Mouse (Mus musculus) heart, embryonic 11.5 days (tissue): ENCODE data around the gene Neb. TPM values are rescaled to one million over a fixed set of nuclear protein-coding genes. Genes with fewer than 3 reads are reported as not detected.
"Not testable (repeated sequence)": the region's sequence is repeated elsewhere in the genome, so short reads cannot be mapped to it uniquely, and the experiment has no call there.

ENCODE experiments used
- ATAC-seq: fragments of 200-750 bp; cut with Nextera tagmentation; replicated peaks from 2 replicates; pipeline ENCODE4 v1.8.0; 2017; ENCODE audit warnings: moderate library complexity; ENCODE audit not compliant: insufficient number of reproducible peaks, low FRiP score, low TSS enrichment
- H3K27ac ChIP-seq: fragments of 300-500 bp; sonication (generic); 2 replicates; pipeline ENCODE4 v1.5.1; 2014; ENCODE audit warnings: mild to moderate bottlenecking, low read depth, low read length
- H3K27me3 ChIP-seq: fragments of 300-500 bp; sonication (generic); 2 replicates; pipeline ENCODE4 v1.6.1; 2014; ENCODE audit warnings: mild to moderate bottlenecking, low read length, mixed read lengths; ENCODE audit not compliant: control insufficient read depth, insufficient read depth
- H3K36me3 ChIP-seq: fragments of 300-500 bp; sonication (generic); 2 replicates; pipeline ENCODE4 v1.6.1; 2014; ENCODE audit warnings: mild to moderate bottlenecking, low read length, moderate library complexity, mixed read lengths; ENCODE audit not compliant: control insufficient read depth, insufficient read depth
- H3K4me1 ChIP-seq: fragments of 300-500 bp; sonication (generic); 2 replicates; pipeline ENCODE4 v1.6.1; 2014; ENCODE audit warnings: low read length; ENCODE audit not compliant: control insufficient read depth, insufficient read depth
- H3K4me2 ChIP-seq: fragments of 300-500 bp; sonication (generic); 2 replicates; pipeline ENCODE4 v1.6.1; 2014; ENCODE audit warnings: mild to moderate bottlenecking, moderate library complexity
- H3K4me3 ChIP-seq: fragments of 300-500 bp; sonication (generic); 2 replicates; pipeline ENCODE4 v1.5.1; 2014; ENCODE audit warnings: low read depth, low read length
- H3K9ac ChIP-seq: fragments of 300-500 bp; sonication (generic); 2 replicates; pipeline ENCODE4 v1.6.1; 2014; ENCODE audit warnings: mild to moderate bottlenecking, low read depth, low read length, moderate library complexity
- H3K9me3 ChIP-seq: fragments of 300-500 bp; sonication (generic); replicated peaks from 2 replicates; pipeline ENCODE4 v1.6.1; 2016; ENCODE audit warnings: low read length; ENCODE audit not compliant: control insufficient read depth
- WGBS: fragments of 180-500 bp; shearing (Covaris S2); extraction: QIAGEN DNeasy Blood & Tissue Kit; methylation state at CpG from one replicate; pipeline ENCODE4 v1.1.7; 2014; ENCODE audit not compliant: insufficient replicate concordance; 5-methylcytosine and 5-hydroxymethylcytosine counted together
- polyA plus RNA-seq: library from polyadenylated mRNA; unstranded; fragments of >200 nt; fragmentation: Nextera tagmentation; extraction: Ambion mirVana; gene quantifications from 2 replicates; pipeline ENCODE4 v1.2.1, GENCODE M21; 2014

The Neb gene
- polyA plus RNA-seq, 1 experiment from 2014 or later: 3.2 TPM

DNA sequence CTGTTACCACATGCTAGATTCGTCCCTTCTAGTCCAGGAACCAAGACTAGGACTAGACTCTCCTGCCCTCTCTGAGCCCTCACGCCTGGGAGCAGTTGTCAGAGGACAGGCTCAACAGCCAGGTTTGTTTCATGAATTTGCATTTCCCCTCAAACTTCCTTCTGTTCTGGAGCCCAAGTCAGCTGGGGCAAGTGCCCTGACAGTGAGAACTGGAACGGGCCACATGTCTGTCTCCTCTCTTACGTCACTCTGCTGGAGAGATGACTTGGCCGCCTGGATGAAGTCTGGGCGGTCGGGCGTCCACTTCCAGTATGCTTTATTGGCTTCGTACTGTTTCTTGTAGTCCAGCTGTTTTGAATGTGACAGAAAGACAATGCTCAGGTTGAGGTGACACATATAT is 200.5 kb downstream of the Neb start:
- ATAC-seq: no peak
- no peaks in the 10 kb centered on the region for H3K27me3 ChIP-seq
- H3K4me3 ChIP-seq: no peak overlapping the region
- WGBS: 86% methylated on average over 9 of the region's 9 CpGs
- H3K9ac ChIP-seq: no peak overlapping the region
- H3K9me3 ChIP-seq: no peaks in the 10 kb centered on the region
- no peak overlapping the region for H3K27ac ChIP-seq
- no peaks in the 10 kb centered on the region for H3K36me3 ChIP-seq
- no peak overlapping the region for H3K4me2 ChIP-seq
- no peaks in the 10 kb centered on the region for H3K4me1 ChIP-seq

DNA sequence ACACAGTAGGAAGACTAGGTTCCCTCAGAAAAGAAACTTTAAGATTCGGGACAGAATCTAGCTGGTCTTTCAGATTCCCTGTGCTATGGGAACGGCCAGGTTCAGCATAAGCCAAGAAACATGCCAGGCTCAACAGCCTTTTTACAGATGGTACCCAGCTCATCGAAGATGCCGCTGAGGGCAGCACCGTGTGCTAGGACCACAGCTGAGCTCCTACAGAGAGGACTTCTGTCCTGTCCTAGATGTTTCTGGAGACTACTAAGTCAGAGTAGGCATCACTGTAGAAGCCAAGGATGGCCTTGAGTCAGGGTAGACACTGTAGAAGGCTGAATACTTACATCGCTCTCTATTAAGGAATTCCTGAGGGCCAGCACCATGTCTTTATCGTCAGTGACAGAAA is 201.1 kb downstream of the Neb start:
- Histone ChIP-seq H3K9ac (no peak overlapping the region), H3K9me3 (no peaks in the 10 kb centered on the region), H3K27ac (no peak overlapping the region), H3K4me2 (no peak overlapping the region), H3K4me3 (no peak overlapping the region), H3K36me3 (no peaks in the 10 kb centered on the region), H3K27me3 (no peaks in the 10 kb centered on the region), H3K4me1 (no peaks in the 10 kb centered on the region)
- WGBS: 86% methylated on average over 7 of the region's 7 CpGs
- ATAC-seq: no peak

DNA sequence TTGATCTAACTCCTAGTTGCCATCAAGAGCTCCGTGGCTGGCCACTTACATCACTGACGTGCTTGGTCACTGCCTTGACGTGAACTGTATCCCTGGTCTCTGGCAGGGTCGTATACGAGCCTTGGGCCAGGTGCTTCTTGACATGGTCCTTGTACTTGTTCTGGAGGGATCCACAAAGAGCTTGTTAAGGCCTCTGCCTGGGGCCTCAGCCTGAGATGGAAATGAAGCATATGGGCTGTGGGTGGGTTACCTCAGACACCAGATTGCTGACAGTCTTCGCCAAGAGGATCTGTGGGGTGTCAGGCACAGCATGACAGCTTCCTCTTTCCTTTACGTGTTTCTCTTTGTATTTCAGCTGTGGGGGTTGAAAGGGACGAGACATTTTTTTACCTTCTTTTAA is 201.7 kb downstream of the Neb start:
- Histone ChIP-seq H3K4me1 (no peaks in the 10 kb centered on the region), H3K36me3 (no peaks in the 10 kb centered on the region), H3K4me3 (no peak overlapping the region), H3K27me3 (no peaks in the 10 kb centered on the region), H3K9me3 (no peaks in the 10 kb centered on the region), H3K4me2 (no peak overlapping the region), H3K9ac (no peak overlapping the region), H3K27ac (no peak overlapping the region)
- no peak for ATAC-seq
- WGBS: 56% methylated on average over 8 of the region's 8 CpGs

GRCm38 (mm10) chr2:52174951-52175350 is 203.3 kb downstream of the Neb start:
- ATAC-seq: no peak
- Histone ChIP-seq H3K4me2 (no peak overlapping the region), H3K27me3 (no peaks in the 10 kb centered on the region), H3K4me3 (no peak overlapping the region), H3K9ac (no peak overlapping the region), H3K9me3 (no peaks in the 10 kb centered on the region), H3K27ac (no peak overlapping the region), H3K4me1 (no peaks in the 10 kb centered on the region), H3K36me3 (no peaks in the 10 kb centered on the region)
- 90% methylated on average over 4 of the region's 4 CpGs for WGBS

DNA sequence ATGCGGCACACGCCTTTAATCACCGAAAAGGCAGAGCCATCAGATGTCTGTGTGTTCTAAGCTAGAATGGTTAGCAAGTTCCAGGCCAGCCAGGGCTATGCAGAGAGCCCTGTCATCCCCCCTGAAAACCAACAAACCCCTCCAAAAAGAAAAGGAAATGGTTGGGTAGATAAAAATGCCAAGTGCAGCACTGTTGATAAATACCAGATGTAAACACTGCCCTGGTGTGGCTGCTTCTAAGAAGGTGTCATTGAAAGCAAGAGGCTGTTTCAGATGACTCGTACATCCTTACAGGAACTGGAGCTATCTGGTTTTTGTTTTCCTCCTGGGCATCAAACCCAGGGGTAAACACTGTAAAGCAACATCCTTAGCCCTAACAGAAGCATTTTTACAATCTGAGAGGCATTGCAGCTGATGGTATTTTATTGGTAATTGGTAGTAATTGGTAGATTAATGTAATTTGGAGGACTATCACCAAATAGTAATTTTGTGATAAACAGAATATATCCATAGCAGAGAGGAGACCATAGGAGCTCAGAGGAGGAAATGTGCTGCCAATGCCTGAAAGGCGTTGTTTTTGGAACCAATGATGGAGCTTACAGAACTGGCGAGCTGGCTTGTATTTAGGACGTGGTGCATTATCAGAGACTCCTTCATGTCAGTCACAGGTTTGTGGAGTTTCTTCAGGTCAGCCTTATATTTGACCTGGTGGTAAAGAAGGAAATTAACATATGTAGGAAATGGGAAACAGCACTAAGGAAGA is 208.8 kb downstream of the Neb start:
- 52% methylated on average over 7 of the region's 7 CpGs for WGBS
- Histone ChIP-seq H3K27me3 (no peaks in the 10 kb centered on the region), H3K36me3 (no peaks in the 10 kb centered on the region), H3K27ac (no peak overlapping the region), H3K4me1 (0 out of 2 replicates have a peak, but pooled peaks cover 4% of the 10 kb centered on the region), H3K9ac (no peak overlapping the region), H3K4me2 (no peak overlapping the region), H3K9me3 (no peaks in the 10 kb centered on the region), H3K4me3 (no peak overlapping the region)
- ATAC-seq: no peak

- H3K36me3 ChIP-seq: no peaks in the 10 kb centered on the region
- 0 out of 2 replicates have a peak, but pooled peaks cover 2% of the 10 kb centered on the region for H3K4me1 ChIP-seq
- H3K4me3 ChIP-seq: no peak overlapping the region
- no peak overlapping the region for H3K4me2 ChIP-seq
- no peak for ATAC-seq
- no peaks in the 10 kb centered on the region for H3K9me3 ChIP-seq
- H3K9ac ChIP-seq: no peak overlapping the region
- 60% methylated on average over 3 of the region's 3 CpGs for WGBS
- no peaks in the 10 kb centered on the region for H3K27me3 ChIP-seq
- H3K27ac ChIP-seq: no peak overlapping the region
Measured at GRCm38 (mm10) chr2:52153064-52153463, 225.2 kb downstream of the Neb start.

DNA sequence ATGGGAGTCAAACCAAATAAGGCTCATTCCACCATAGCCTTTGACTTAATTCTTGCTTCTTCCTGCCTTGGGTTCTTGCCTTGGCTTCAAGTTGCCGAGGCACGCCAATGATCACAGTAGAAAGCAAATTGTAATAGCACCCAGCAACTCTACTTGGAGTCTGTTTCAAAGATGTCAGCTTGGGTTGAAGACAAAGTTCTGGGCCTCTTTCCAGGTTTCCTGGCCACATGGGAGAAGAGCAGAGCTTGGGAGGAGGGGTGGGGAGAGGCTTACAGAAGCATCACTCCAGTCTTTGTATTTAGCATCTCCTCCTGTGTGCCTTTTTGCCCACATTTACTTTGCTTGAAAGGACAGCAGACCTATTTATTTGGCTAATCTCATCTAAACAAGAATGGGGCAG is 244.9 kb downstream of the Neb start:
- no peak overlapping the region for H3K4me2 ChIP-seq
- WGBS: 92% methylated on average over 2 of the region's 2 CpGs
- H3K36me3 ChIP-seq: peaks cover 2% of the 10 kb centered on the region; the same call in 1 of the 2 replicates
- H3K4me3 ChIP-seq: no peak overlapping the region
- H3K4me1 ChIP-seq: no peaks in the 10 kb centered on the region
- H3K9ac ChIP-seq: no peak overlapping the region
- no peak overlapping the region for H3K27ac ChIP-seq
- ATAC-seq: no peak
- no peaks in the 10 kb centered on the region for H3K9me3 ChIP-seq
- no peaks in the 10 kb centered on the region for H3K27me3 ChIP-seq

GRCm38 (mm10) chr2:52131370-52131769 is 246.9 kb downstream of the Neb start:
- H3K9me3 ChIP-seq, H3K9ac ChIP-seq, H3K4me3 ChIP-seq, H3K4me1 ChIP-seq, H3K27ac ChIP-seq, ATAC-seq, H3K4me2 ChIP-seq, H3K27me3 ChIP-seq: not testable (repeated sequence)
- 95% methylated on average over 20 of the region's 20 CpGs for WGBS
- H3K36me3 ChIP-seq: peaks cover 14% of the 10 kb centered on the region

- H3K27ac ChIP-seq: no peak overlapping the region
- H3K4me2 ChIP-seq: no peak overlapping the region
- H3K27me3 ChIP-seq: no peaks in the 10 kb centered on the region
- H3K4me3 ChIP-seq: no peak overlapping the region
- WGBS: 83% methylated on average over 1 of the region's 1 CpGs
- no peaks in the 10 kb centered on the region for H3K9me3 ChIP-seq
- H3K36me3 ChIP-seq: peaks cover 44% of the 10 kb centered on the region
- H3K9ac ChIP-seq: no peak overlapping the region
- ATAC-seq: no peak
- no peaks in the 10 kb centered on the region for H3K4me1 ChIP-seq
Measured at GRCm38 (mm10) chr2:52114086-52114485, 264.2 kb downstream of the Neb start.
